Mouse (Mus musculus): Measurements from ENCODE around the gene Rab22a.

DNA sequence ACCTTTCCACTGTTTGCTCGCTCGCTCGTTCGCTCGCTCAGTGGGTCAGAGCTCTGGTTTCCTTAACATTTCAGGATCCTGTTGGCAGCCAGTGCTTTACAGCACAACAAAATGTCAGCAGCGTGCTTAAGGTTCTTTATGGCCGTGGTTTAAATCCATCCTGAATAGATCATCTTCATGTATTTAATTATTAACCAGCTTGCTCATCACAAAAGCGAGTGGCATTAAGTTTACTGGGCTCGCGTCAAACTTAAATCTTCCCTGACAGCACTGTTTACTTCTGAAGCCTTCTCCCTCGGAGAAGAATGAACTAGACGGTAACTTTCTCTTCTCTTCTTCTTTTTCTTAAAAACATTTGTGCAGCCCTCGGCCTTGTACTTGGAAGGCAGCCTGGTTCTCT, 82.5 kb downstream of the Rab22a start:
- no peak for TF ChIP-seq MAFK (IDR thresholded peaks at IDR 0.05; ENCODE audit: insufficient read depth, low read depth, low read length)
- no peak for TF ChIP-seq HCFC1 (IDR thresholded peaks at IDR 0.05; ENCODE audit: borderline replicate concordance, insufficient read depth, low read length)
- no peak for TF ChIP-seq CHD2 (IDR thresholded peaks at IDR 0.05; ENCODE audit: low read depth, low read length)

All from ES-E14 (cell line).